Mouse (Mus musculus) embryonic facial prominence, embryonic 10.5 days (tissue): ENCODE results near the gene Utrn. TPM values are rescaled to one million over a fixed set of nuclear protein-coding genes. Genes with fewer than 3 reads are reported as not detected.
A peak's percentile ranks its signal among the peaks of the same experiment; 100 is the strongest.

ENCODE experiments used
- DNase-seq: peaks from one replicate; pipeline ENCODE4 v3.0.0-alpha.2; 2017; ENCODE audit warnings: low spot score
- H3K27ac ChIP-seq: fragments of 300-500 bp; sonication (generic); replicated peaks from 2 replicates; pipeline ENCODE4 v1.5.1; 2016; ENCODE audit warnings: mild to moderate bottlenecking
- H3K27me3 ChIP-seq: fragments of 300-500 bp; sonication (generic); replicated peaks from 2 replicates; pipeline ENCODE4 v1.6.1; 2016; ENCODE audit warnings: low read depth, mild to moderate bottlenecking; ENCODE audit not compliant: poor library complexity, severe bottlenecking
- H3K36me3 ChIP-seq: fragments of 300-500 bp; sonication (generic); replicated peaks from 2 replicates; pipeline ENCODE4 v1.6.1; 2016; ENCODE audit warnings: mild to moderate bottlenecking, moderate library complexity
- H3K4me1 ChIP-seq: fragments of 300-500 bp; sonication (generic); 2 replicates; pipeline ENCODE4 v1.6.1; 2016
- H3K4me3 ChIP-seq: fragments of 300-500 bp; sonication (generic); 2 replicates; pipeline ENCODE4 v1.5.1; 2016; ENCODE audit warnings: mild to moderate bottlenecking, moderate library complexity
- H3K9me3 ChIP-seq: fragments of 300-500 bp; sonication (generic); 2 replicates; pipeline ENCODE4 v1.6.1; 2016; ENCODE audit warnings: mild to moderate bottlenecking
- WGBS: fragments of 180-500 bp; shearing (Covaris S2); methylation state at CpG from one replicate; pipeline ENCODE4 v1.1.7; 2016; 5-methylcytosine and 5-hydroxymethylcytosine counted together
- polyA plus RNA-seq: library from polyadenylated mRNA; unstranded; fragments of >200 nt; fragmentation: Nextera tagmentation; extraction: Ambion mirVana; gene quantifications from 2 replicates; pipeline ENCODE4 v1.2.1, GENCODE M21; 2016

Gene Utrn
- polyA plus RNA-seq, 1 experiment from 2014 or later = 63.8 TPM

DNA sequence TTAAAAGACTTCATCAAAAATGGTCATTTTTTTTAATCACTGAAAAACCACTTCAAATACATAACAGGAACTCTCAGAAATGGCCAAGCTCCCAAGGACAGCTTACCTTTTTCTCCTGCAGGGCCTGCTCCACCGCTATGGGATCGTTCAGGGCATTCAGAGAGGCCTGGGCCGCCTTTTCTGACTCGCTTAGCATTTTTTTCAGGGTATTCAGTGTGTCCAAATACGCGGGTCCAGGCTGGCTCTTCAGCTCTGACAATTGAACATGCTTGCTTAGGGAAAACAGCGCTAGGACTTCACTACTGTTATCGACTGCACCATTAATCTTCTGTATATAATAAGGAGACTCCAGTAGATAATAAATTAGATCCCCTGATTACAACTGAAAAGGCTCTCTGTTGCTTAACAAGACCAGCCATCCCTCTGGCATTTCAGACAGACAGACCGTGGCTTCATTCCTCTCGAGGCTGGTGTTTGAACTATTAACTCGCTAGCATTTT lies 157.8 kb downstream of the Utrn start:
- no peaks in the 10 kb centered on the region for H3K27me3 ChIP-seq
- WGBS = 76% methylated on average over 11 of the region's 11 CpGs
- peaks cover 50% of the 10 kb centered on the region for H3K36me3 ChIP-seq
- no peak for DNase-seq
- H3K4me3 ChIP-seq = no peak overlapping the region
- H3K27ac ChIP-seq = no peak overlapping the region
- peaks cover 11% of the 10 kb centered on the region for H3K4me1 ChIP-seq
- H3K9me3 ChIP-seq = no peaks in the 10 kb centered on the region

DNA sequence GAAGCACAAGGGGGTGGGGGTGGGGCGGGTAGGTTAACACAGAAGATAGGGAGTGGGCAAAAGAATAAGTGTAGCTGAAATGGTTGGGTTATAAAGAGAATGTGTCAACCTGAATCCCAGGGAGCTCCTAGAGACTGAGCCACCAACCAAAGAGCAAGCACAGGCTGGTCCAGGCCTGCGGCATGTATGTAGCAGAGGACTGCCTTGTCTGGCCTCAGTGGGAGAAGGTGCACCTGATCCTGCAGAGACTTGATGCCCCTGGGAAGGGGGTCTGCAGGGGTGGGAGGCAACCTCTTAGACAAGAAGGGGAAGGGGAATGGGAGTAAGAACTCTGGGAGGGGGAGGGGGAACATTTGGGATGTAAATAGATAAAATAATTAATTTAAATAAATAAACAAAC lies 162.6 kb downstream of the Utrn start:
- Histone ChIP-seq H3K4me1 (peaks cover 19% of the 10 kb centered on the region), H3K4me3 (no peak overlapping the region), H3K27ac (no peak overlapping the region), H3K36me3 (peaks cover 21% of the 10 kb centered on the region), H3K27me3 (no peaks in the 10 kb centered on the region), H3K9me3 (no peaks in the 10 kb centered on the region)
- 90% methylated on average over 2 of the region's 2 CpGs for WGBS
- no peak for DNase-seq

DNA sequence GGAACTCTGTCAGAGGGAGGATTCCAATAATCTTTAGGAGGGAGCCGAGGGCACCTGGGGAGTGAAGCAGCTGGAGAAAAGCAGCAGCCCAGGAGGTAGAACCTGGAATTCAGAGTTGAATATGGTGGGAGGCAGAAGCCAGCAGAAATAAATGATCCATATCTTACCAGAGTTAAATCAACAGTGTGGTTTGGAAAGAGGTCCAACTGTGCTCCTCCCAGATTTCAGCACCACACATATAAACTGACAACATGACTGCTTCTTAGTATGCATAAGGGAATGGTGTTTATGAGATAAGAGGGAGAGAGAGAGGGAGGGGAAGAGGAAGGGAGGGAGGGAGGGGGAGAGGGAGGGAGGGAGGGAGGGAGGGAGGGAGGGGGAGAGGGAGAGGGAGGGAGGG lies 163.2 kb downstream of the Utrn start:
- Histone ChIP-seq H3K27ac (no peak overlapping the region), H3K4me3 (no peak overlapping the region), H3K27me3 (no peaks in the 10 kb centered on the region), H3K36me3 (peaks cover 24% of the 10 kb centered on the region), H3K9me3 (no peaks in the 10 kb centered on the region), H3K4me1 (peaks cover 19% of the 10 kb centered on the region)
- no peak for DNase-seq
- 84% methylated on average over 1 of the region's 1 CpGs for WGBS

GRCm38 (mm10) chr10:12704290-12704689 lies 164.9 kb downstream of the Utrn start:
- Histone ChIP-seq H3K36me3 (peaks cover 20% of the 10 kb centered on the region), H3K4me3 (no peak overlapping the region), H3K9me3 (peaks cover 3% of the 10 kb centered on the region; the same call in 1 of the 2 replicates), H3K27ac (no peak overlapping the region), H3K27me3 (no peaks in the 10 kb centered on the region), H3K4me1 (peaks cover 19% of the 10 kb centered on the region)
- no peak for DNase-seq
- WGBS = 68% methylated on average over 1 of the region's 1 CpGs

DNA sequence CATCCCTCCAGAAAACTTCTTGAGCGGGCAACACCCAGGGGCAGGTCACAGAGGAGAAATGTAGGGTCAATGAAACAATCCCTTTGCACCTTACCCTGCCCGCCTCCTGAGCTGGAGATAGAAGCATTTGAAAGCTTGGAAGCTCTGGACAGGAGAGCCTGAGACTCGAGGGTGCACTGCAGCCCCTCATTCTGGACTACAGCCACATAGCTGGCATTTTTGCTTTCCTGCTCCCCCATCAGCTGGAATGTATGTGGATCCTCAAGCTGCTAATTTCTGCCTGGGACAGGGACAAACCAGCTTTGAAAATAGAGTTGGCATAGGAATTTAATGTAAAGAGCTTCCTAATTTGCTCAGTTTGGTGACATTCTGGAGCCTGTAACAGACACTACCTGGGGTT lies 165.6 kb downstream of the Utrn start:
- Histone ChIP-seq H3K9me3 (peaks cover 3% of the 10 kb centered on the region; the same call in 1 of the 2 replicates), H3K36me3 (peaks cover 19% of the 10 kb centered on the region), H3K4me3 (no peak overlapping the region), H3K27ac (no peak overlapping the region), H3K4me1 (peaks cover 19% of the 10 kb centered on the region), H3K27me3 (no peaks in the 10 kb centered on the region)
- DNase-seq = no peak
- WGBS = 60% methylated on average over 3 of the region's 3 CpGs

- peak; percentile 62 for DNase-seq
- Histone ChIP-seq H3K9me3 (peaks cover 3% of the 10 kb centered on the region; the same call in 1 of the 2 replicates), H3K4me3 (no peak overlapping the region), H3K4me1 (peaks cover 19% of the 10 kb centered on the region), H3K36me3 (peaks cover 13% of the 10 kb centered on the region), H3K27me3 (no peaks in the 10 kb centered on the region), H3K27ac (no peak overlapping the region)
- 67% methylated on average over 4 of the region's 4 CpGs for WGBS
Observed at GRCm38 (mm10) chr10:12702140-12702539, 167.0 kb downstream of the Utrn start.

DNA sequence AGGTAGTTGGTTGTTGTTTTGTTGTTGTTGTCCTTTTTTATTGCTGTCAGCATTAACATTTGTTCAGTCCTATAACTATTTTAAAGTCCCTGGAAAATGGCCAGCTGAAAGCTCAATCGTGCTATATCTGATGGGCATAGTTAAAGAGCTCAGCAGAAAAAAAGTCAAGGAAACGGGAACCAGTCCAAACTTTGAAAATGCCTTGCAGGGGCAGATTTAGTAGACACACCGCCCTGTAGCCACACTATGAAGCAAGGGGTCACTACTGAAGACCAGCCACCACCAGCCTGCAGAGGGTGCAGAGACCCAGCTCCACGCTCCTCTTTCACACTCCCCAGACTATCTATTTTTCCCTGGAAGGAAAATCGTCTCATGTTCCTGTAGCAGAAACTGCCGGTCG lies 167.5 kb downstream of the Utrn start:
- no peak overlapping the region for H3K4me3 ChIP-seq
- no peak overlapping the region for H3K27ac ChIP-seq
- 72% methylated on average over 7 of the region's 7 CpGs for WGBS
- H3K36me3 ChIP-seq = peaks cover 17% of the 10 kb centered on the region
- H3K4me1 ChIP-seq = peaks cover 19% of the 10 kb centered on the region
- H3K9me3 ChIP-seq = peaks cover 3% of the 10 kb centered on the region; the same call in 1 of the 2 replicates
- no peak for DNase-seq
- no peaks in the 10 kb centered on the region for H3K27me3 ChIP-seq

GRCm38 (mm10) chr10:12700576-12700975 lies 168.6 kb downstream of the Utrn start:
- Histone ChIP-seq H3K4me3 (no peak overlapping the region), H3K9me3 (peaks cover 3% of the 10 kb centered on the region; the same call in 1 of the 2 replicates), H3K4me1 (peaks cover 19% of the 10 kb centered on the region), H3K36me3 (peaks cover 22% of the 10 kb centered on the region), H3K27me3 (no peaks in the 10 kb centered on the region), H3K27ac (no peak overlapping the region)
- DNase-seq = no peak
- 73% methylated on average over 3 of the region's 3 CpGs for WGBS

DNA sequence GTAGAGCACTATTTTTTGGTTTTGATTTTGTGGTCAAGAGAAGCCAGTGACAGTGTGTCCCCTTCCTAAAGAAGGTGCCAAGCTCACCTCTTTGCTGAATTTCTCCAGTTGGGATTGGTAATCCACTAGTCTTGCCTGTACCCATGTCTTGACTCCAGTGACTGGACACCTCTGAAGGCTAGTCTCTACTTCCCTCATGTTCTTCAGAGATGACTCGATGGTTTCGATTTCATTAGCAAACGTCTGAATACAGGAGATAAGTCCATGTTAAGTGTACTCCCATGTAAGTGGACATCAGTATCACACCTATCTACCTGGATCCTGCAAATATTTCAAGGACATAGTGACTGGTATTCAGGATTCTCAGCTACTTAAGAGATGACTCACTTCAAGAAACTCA lies 171.3 kb downstream of the Utrn start:
- 95% methylated on average over 3 of the region's 3 CpGs for WGBS
- no peak overlapping the region for H3K4me3 ChIP-seq
- peaks cover 19% of the 10 kb centered on the region for H3K4me1 ChIP-seq
- H3K27ac ChIP-seq = no peak overlapping the region
- peaks cover 26% of the 10 kb centered on the region for H3K36me3 ChIP-seq
- H3K27me3 ChIP-seq = no peaks in the 10 kb centered on the region
- DNase-seq = no peak
- H3K9me3 ChIP-seq = peaks cover 3% of the 10 kb centered on the region; the same call in 1 of the 2 replicates

DNA sequence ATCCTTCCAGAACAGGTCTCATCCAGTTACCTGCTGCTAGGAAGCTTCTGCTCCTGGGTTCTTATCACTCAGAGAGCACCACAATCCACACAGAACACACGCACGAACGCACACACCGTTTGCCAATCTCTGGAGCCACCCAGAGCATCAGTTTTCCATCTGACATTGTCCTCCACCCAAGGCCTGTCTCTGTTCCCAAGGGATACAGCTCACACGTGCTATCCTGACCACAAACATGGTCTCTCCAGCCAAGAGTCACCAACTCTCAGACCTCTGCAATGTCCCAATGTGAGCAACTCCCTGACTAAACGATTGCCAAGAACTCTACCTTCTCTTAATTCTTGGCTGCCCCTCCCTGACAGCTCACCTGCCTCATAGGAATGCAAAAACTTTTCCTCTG lies 172.5 kb downstream of the Utrn start:
- 88% methylated on average over 6 of the region's 6 CpGs for WGBS

GRCm38 (mm10) chr10:12694774-12695173 lies 174.4 kb downstream of the Utrn start:
- H3K4me3 ChIP-seq = no peak overlapping the region
- no peaks in the 10 kb centered on the region for H3K9me3 ChIP-seq
- no peaks in the 10 kb centered on the region for H3K27me3 ChIP-seq
- H3K27ac ChIP-seq = no peak overlapping the region
- peaks cover 23% of the 10 kb centered on the region for H3K36me3 ChIP-seq
- peaks cover 6% of the 10 kb centered on the region for H3K4me1 ChIP-seq
- DNase-seq = peak; percentile 51
- WGBS = 24% methylated on average over 6 of the region's 6 CpGs

More for the DNA sequence above, 172.5 kb downstream of the Utrn start:
- no peak overlapping the region for H3K4me3 ChIP-seq
- H3K27me3 ChIP-seq = no peaks in the 10 kb centered on the region
- peaks cover 33% of the 10 kb centered on the region for H3K36me3 ChIP-seq
- DNase-seq = no peak
- peaks cover 3% of the 10 kb centered on the region; the same call in 1 of the 2 replicates for H3K9me3 ChIP-seq
- H3K4me1 ChIP-seq = peaks cover 7% of the 10 kb centered on the region
- H3K27ac ChIP-seq = no peak overlapping the region

DNA sequence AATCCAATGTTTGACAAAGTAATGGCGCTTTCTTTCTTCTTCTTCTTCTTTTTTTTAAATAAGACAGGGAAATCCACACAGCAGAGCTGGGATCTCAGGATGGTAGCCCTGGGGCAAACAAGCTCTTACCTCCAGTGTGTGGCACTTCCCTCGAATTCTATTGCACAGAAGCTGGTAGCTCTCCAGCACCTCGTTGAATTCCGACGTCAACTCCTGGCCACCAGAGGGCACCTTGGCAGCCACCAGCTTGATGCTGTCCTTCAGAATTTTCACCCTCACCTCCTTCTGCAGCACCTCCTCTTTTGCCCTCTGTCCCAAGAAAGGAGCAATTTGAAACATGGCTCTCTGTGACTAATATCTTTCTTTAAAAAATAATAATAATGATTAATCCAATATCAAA lies 178.6 kb downstream of the Utrn start:
- no peaks in the 10 kb centered on the region for H3K27me3 ChIP-seq
- peaks cover 42% of the 10 kb centered on the region for H3K36me3 ChIP-seq
- no peak overlapping the region for H3K4me3 ChIP-seq
- H3K9me3 ChIP-seq = no peaks in the 10 kb centered on the region
- WGBS = 21% methylated on average over 5 of the region's 5 CpGs
- peaks cover 6% of the 10 kb centered on the region for H3K4me1 ChIP-seq
- H3K27ac ChIP-seq = no peak overlapping the region
- peak; percentile 77 for DNase-seq

GRCm38 (mm10) chr10:12685683-12686082 lies 183.5 kb downstream of the Utrn start:
- Histone ChIP-seq H3K4me3 (no peak overlapping the region), H3K9me3 (no peaks in the 10 kb centered on the region), H3K36me3 (peaks cover 63% of the 10 kb centered on the region), H3K27me3 (no peaks in the 10 kb centered on the region), H3K27ac (no peak overlapping the region), H3K4me1 (no peaks in the 10 kb centered on the region)
- DNase-seq = no peak
